Mouse (Mus musculus) G1E (cell line): ENCODE results near the gene Fgfr2.

Experiments used
- CTCF ChIP-seq: IDR thresholded peaks from 2 replicates; pipeline ENCODE4 v1.5.1; 2012; ENCODE audit warnings: low read depth, low read length, inconsistent platforms, mixed read lengths
- GATA1 ChIP-seq: IDR thresholded peaks from 2 replicates; pipeline ENCODE4 v1.6.1; 2012; ENCODE audit warnings: borderline replicate concordance, low read length, inconsistent platforms, mixed read lengths
- POLR2AphosphoS5 ChIP-seq: IDR thresholded peaks from 2 replicates; pipeline ENCODE4 v1.6.1; 2012; ENCODE audit warnings: low read depth, low read length, inconsistent platforms; ENCODE audit not compliant: insufficient replicate concordance
- TAL1 ChIP-seq: conservative IDR thresholded peaks from 2 replicates; pipeline ENCODE4 v1.6.1; 2012; ENCODE audit warnings: low read depth, low read length, inconsistent platforms, mixed read lengths

- TF ChIP-seq CTCF (no peak), GATA1 (no peak), TAL1 (no peak), POLR2AphosphoS5 (no peak)
These were observed 2228.1 kb downstream of the Fgfr2 start for GRCm38 (mm10) chr7:130894931-130895617.
